Comparison of ENCODE assay signal across 10 mouse cellular contexts in the genomic region with DNA sequence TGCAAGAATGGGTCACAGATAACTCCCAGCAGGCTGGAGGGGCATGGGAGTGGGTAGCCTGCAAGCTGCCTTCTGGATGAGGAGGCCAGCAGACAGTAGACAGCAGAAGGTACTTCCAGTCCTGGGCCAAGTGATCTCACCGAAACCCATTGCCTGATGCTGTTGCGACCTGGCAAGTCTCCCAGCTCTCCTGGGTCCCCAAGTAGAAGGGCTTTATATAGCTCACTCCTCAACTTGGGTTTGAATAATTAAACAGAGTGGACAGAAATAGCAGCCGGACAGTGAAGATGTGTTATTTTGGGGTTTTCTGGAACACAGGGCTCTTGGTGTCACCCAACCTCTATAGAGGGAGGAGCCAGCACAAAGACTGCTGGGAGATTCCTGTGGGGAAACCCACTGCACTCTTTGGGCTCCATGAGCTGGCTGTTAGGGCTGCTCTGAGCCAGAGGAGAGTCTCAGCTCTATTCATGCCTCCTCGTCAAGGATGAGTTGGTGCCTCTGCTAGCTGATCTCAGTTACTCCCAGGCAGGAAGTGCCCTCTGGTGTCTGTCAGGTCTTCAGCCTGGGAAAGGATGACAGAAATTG. TPM values are rescaled to one million over a fixed set of nuclear protein-coding genes. Genes with fewer than 3 reads are reported as not detected.
DNase-seq lines count a peak whose midpoint lies in the region; ATAC-seq and TF ChIP-seq lines count a peak whose summit lies in the region.
"Had no signal": no experiment of that assay in that cellular context is flagged by ENCODE, and none has a peak within 500 bp of the region (broad histone marks: within the 10 kb centered on the region; RNA-seq: fewer than 3 reads in every experiment).

No protein-coding gene starts in this region.

- no peak overlapping the region for H3K9ac ChIP-seq in liver, postnatal 0 days (replicated peaks)
- H3K9ac ChIP-seq in liver, embryonic 11.5 days (ENCODE audit: low read depth, low read length): no peak overlapping the region
- H3K9ac ChIP-seq in heart, embryonic 11.5 days (ENCODE audit: low read depth, low read length): 0 out of 2 replicates have a peak overlapping the region, but pooled peaks have one; percentile 52
- peak overlapping the region; percentile 19; the same call in 1 of the 2 replicates for H3K9ac ChIP-seq in stomach, embryonic 16.5 days (ENCODE audit: low read length)
- H3K9ac ChIP-seq: hindbrain, embryonic 15.5 days had no signal

- H3K9me3 ChIP-seq in liver, postnatal 0 days (ENCODE audit: low read length): no peaks in the 10 kb centered on the region
- H3K9me3 ChIP-seq in liver, embryonic 11.5 days (ENCODE audit: control insufficient read depth, low read length): no peaks in the 10 kb centered on the region
- H3K9me3 ChIP-seq in heart, embryonic 11.5 days (replicated peaks; ENCODE audit: control insufficient read depth, low read length): no peaks in the 10 kb centered on the region
- H3K9me3 ChIP-seq in stomach, embryonic 16.5 days (replicated peaks; ENCODE audit: control insufficient read depth, low read length): no peaks in the 10 kb centered on the region
- H3K9me3 ChIP-seq: hindbrain, embryonic 15.5 days had no signal

- no peaks in the 10 kb centered on the region for H3K27me3 ChIP-seq in liver, postnatal 0 days (ENCODE audit: insufficient read depth, low read length)
- H3K27me3 ChIP-seq in liver, embryonic 11.5 days (replicated peaks; ENCODE audit: control insufficient read depth, insufficient read depth, low read length): no peaks in the 10 kb centered on the region
- no peaks in the 10 kb centered on the region for H3K27me3 ChIP-seq in heart, embryonic 11.5 days (ENCODE audit: control insufficient read depth, insufficient read depth, low read length)
- H3K27me3 ChIP-seq in stomach, embryonic 16.5 days (ENCODE audit: control insufficient read depth, insufficient read depth, low read length): no peaks in the 10 kb centered on the region
- H3K27me3 ChIP-seq: hindbrain, embryonic 15.5 days had no signal

- 59% methylated on average over 4 of the region's 4 CpGs for WGBS in liver, postnatal 0 days (ENCODE audit: insufficient replicate concordance)
- WGBS in liver, embryonic 11.5 days: 65% methylated on average over 4 of the region's 4 CpGs
- WGBS in heart, embryonic 11.5 days (ENCODE audit: insufficient replicate concordance): 34% methylated on average over 4 of the region's 4 CpGs
- WGBS in stomach, embryonic 16.5 days: 45% methylated on average over 4 of the region's 4 CpGs

- H3K4me2 ChIP-seq in liver, postnatal 0 days (ENCODE audit: low read depth, low read length): no peak overlapping the region
- H3K4me2 ChIP-seq in liver, embryonic 11.5 days: no peak overlapping the region
- peak overlapping the region; percentile 56 for H3K4me2 ChIP-seq in heart, embryonic 11.5 days
- H3K4me2 ChIP-seq in stomach, embryonic 16.5 days (ENCODE audit: low read depth, low read length): peak overlapping the region; percentile 17; the same call in 1 of the 2 replicates
- H3K4me2 ChIP-seq: hindbrain, embryonic 15.5 days had no signal

- no peak overlapping the region for H3K27ac ChIP-seq in liver, postnatal 0 days (ENCODE audit: low read depth)
- no peak overlapping the region for H3K27ac ChIP-seq in liver, embryonic 11.5 days (ENCODE audit: low read depth, low read length)
- H3K27ac ChIP-seq in heart, embryonic 11.5 days (ENCODE audit: low read depth, low read length): peak overlapping the region; percentile 82
- H3K27ac ChIP-seq in stomach, embryonic 16.5 days (ENCODE audit: low read length): peak overlapping the region; percentile 45; the same call in 1 of the 2 replicates
- H3K27ac ChIP-seq: hindbrain, embryonic 15.5 days had no signal

- TF ChIP-seq CTCF in liver, postnatal 0 days (IDR thresholded peaks at IDR 0.05; ENCODE audit: low read depth): peak; percentile 36

- no peak overlapping the region for H3K4me3 ChIP-seq in liver, postnatal 0 days (ENCODE audit: low read depth, low read length)
- H3K4me3 ChIP-seq in liver, embryonic 11.5 days (ENCODE audit: low read depth, low read length): no peak overlapping the region
- H3K4me3 ChIP-seq in heart, embryonic 11.5 days (ENCODE audit: low read depth, low read length): peak overlapping the region; percentile 10; the same call in 1 of the 2 replicates
- no peak overlapping the region for H3K4me3 ChIP-seq in stomach, embryonic 16.5 days (replicated peaks; ENCODE audit: low read length)
- H3K4me3 ChIP-seq: hindbrain, embryonic 15.5 days had no signal

- no peak for DNase-seq in liver, postnatal 0 days
- no peak for DNase-seq in liver, embryonic 11.5 days (ENCODE audit: low spot score)
- DNase-seq in cerebellum, adult 9-10 months: peak; percentile 91
- no peak for DNase-seq in adrenal gland, postnatal 25 days
- DNase-seq in spleen, postnatal 14 days (ENCODE audit: low spot score in 2 of 2): no peak
- DNase-seq in urinary bladder, postnatal 25 days (ENCODE audit: low spot score): no peak

- peaks cover 9% of the 10 kb centered on the region for H3K4me1 ChIP-seq in liver, postnatal 0 days (ENCODE audit: insufficient read depth)
- peaks cover 7% of the 10 kb centered on the region for H3K4me1 ChIP-seq in liver, embryonic 11.5 days (replicated peaks; ENCODE audit: control insufficient read depth, insufficient read depth, low read length)
- H3K4me1 ChIP-seq in heart, embryonic 11.5 days (ENCODE audit: control insufficient read depth, insufficient read depth, low read length): peaks cover 22% of the 10 kb centered on the region
- peaks cover 11% of the 10 kb centered on the region for H3K4me1 ChIP-seq in stomach, embryonic 16.5 days (ENCODE audit: control insufficient read depth, insufficient read depth, low read length)

- ATAC-seq in liver, postnatal 0 days: no peak
- ATAC-seq in liver, embryonic 11.5 days (replicated peaks; ENCODE audit: low FRiP score): no peak
- 0 out of 2 replicates have a peak, but pooled peaks have one; percentile 31 for ATAC-seq in heart, embryonic 11.5 days (replicated peaks; ENCODE audit: insufficient number of reproducible peaks, low FRiP score, low TSS enrichment)
- ATAC-seq in stomach, embryonic 16.5 days (ENCODE audit: insufficient read depth, low FRiP score): peak; percentile 46; the same call in 1 of the 2 replicates

- no peaks in the 10 kb centered on the region for H3K36me3 ChIP-seq in liver, postnatal 0 days (replicated peaks; ENCODE audit: insufficient read depth, low read length)
- H3K36me3 ChIP-seq in liver, embryonic 11.5 days (ENCODE audit: control insufficient read depth, insufficient read depth, low read length): no peaks in the 10 kb centered on the region
- no peaks in the 10 kb centered on the region for H3K36me3 ChIP-seq in heart, embryonic 11.5 days (ENCODE audit: control insufficient read depth, insufficient read depth, low read length)
- H3K36me3 ChIP-seq in stomach, embryonic 16.5 days (ENCODE audit: control insufficient read depth, insufficient read depth, low read length): no peaks in the 10 kb centered on the region
- H3K36me3 ChIP-seq: hindbrain, embryonic 15.5 days had no signal

- no peak for TF ChIP-seq EP300 in liver, postnatal 0 days (IDR thresholded peaks at IDR 0.05; ENCODE audit: low read depth)

RNA-seq across cellular contexts. Expression of gene Mef2d, which starts 8.9 kb away (rescaled TPM):
- polyA plus RNA-seq in liver, postnatal 0 days (2015; fragmentation: Nextera tagmentation; extraction: Ambion mirVana): 5.7 and 6.4 TPM in 2 replicates
- polyA plus RNA-seq in liver, embryonic 11.5 days (2014; fragmentation: Nextera tagmentation; extraction: Ambion mirVana): 27.6 and 28.0 TPM in 2 replicates
- polyA plus RNA-seq in heart, embryonic 11.5 days (2014; fragmentation: Nextera tagmentation; extraction: Ambion mirVana): 39.8 and 45.1 TPM in 2 replicates
- 15.4 and 18.2 TPM in 2 replicates for polyA plus RNA-seq in stomach, embryonic 16.5 days (2015; fragmentation: Nextera tagmentation; extraction: Ambion mirVana)
- 104 TPM in 2 replicates for total RNA-seq in adrenal gland, postnatal 25 days (2021)

RNA-seq across cellular contexts. Expression of gene Iqgap3, which starts 51.5 kb away (rescaled TPM):
- polyA plus RNA-seq in liver, postnatal 0 days (2015; fragmentation: Nextera tagmentation; extraction: Ambion mirVana): 2.9 and 3.2 TPM in 2 replicates
- 16.8 and 19.1 TPM in 2 replicates for polyA plus RNA-seq in liver, embryonic 11.5 days (2014; fragmentation: Nextera tagmentation; extraction: Ambion mirVana)
- polyA plus RNA-seq in heart, embryonic 11.5 days (2014; fragmentation: Nextera tagmentation; extraction: Ambion mirVana): 18.5 and 21.9 TPM in 2 replicates
- 17.1 and 22.0 TPM in 2 replicates for polyA plus RNA-seq in stomach, embryonic 16.5 days (2015; fragmentation: Nextera tagmentation; extraction: Ambion mirVana)
- total RNA-seq in adrenal gland, postnatal 25 days (2021): 4.5 and 5.9 TPM in 2 replicates

RNA-seq across cellular contexts. Expression of gene Ttc24, which starts 55.2 kb away (rescaled TPM):
- polyA plus RNA-seq in liver, postnatal 0 days (2015; fragmentation: Nextera tagmentation; extraction: Ambion mirVana): not detected in 2 replicates
- not detected in 2 replicates for polyA plus RNA-seq in liver, embryonic 11.5 days (2014; fragmentation: Nextera tagmentation; extraction: Ambion mirVana)
- not detected in 2 replicates for polyA plus RNA-seq in heart, embryonic 11.5 days (2014; fragmentation: Nextera tagmentation; extraction: Ambion mirVana)
- polyA plus RNA-seq in stomach, embryonic 16.5 days (2015; fragmentation: Nextera tagmentation; extraction: Ambion mirVana): not detected in 2 replicates
- total RNA-seq in adrenal gland, postnatal 25 days (2021): not detected in 2 replicates
- polyA plus RNA-seq: hindbrain, embryonic 15.5 days; neural tube, embryonic 11.5 days had no signal

Comparison
In these comparisons a context has a peak if more than half of its experiments do, and no peak if none do; other contexts are left out.
1. ATAC-seq: peak in heart, embryonic 11.5 days (single experiment) and stomach, embryonic 16.5 days (single experiment); none in liver, postnatal 0 days (single experiment) and liver, embryonic 11.5 days (single experiment).
2. H3K27ac ChIP-seq: peak in heart, embryonic 11.5 days (single experiment) and stomach, embryonic 16.5 days (single experiment); none in liver, postnatal 0 days (single experiment) and liver, embryonic 11.5 days (single experiment).
3. H3K4me2 ChIP-seq: peak in heart, embryonic 11.5 days (single experiment) and stomach, embryonic 16.5 days (single experiment); none in liver, postnatal 0 days (single experiment) and liver, embryonic 11.5 days (single experiment).
4. H3K9ac ChIP-seq: peak in heart, embryonic 11.5 days (single experiment) and stomach, embryonic 16.5 days (single experiment); none in liver, postnatal 0 days (single experiment) and liver, embryonic 11.5 days (single experiment).